Mouse (Mus musculus): ENCODE measurements around the gene Olfr146. TPM values are rescaled to one million over a fixed set of nuclear protein-coding genes. Genes with fewer than 3 reads are reported as not detected.

Gene Olfr146
- not detected for total RNA-seq (2023)

GRCm38 (mm10) chr9:39023277-39023676, at the start of gene Olfr146:
Gene Olfr146, minus strand, starts transcription at chr9:39023377.

GRCm38 (mm10) chr9:39064851-39065250, 41.7 kb upstream of the Olfr146 start, which contains the start of gene Olfr937:
Gene Olfr937, minus strand, starts transcription at chr9:39064951.

GRCm38 (mm10) chr9:38999583-38999982, 23.6 kb downstream of the Olfr146 start, which contains the start of gene Olfr935:
Gene Olfr935, minus strand, starts transcription at chr9:38999683.

GRCm38 (mm10) chr9:38988215-38988614, 35.0 kb downstream of the Olfr146 start, which contains the start of gene Olfr934:
Gene Olfr934, minus strand, starts transcription at chr9:38988315.

GRCm38 (mm10) chr9:38972013-38972412, 51.2 kb downstream of the Olfr146 start, which contains the start of gene Olfr933:
Gene Olfr933, plus strand, starts transcription at chr9:38972313.

Other genes starting within 250 kb of the Olfr146 start
- not detected for gene Olfr922, start 208.8 kb downstream of the Olfr146 start, total RNA-seq (2023)
- not detected for gene Olfr923, start 196.8 kb downstream of the Olfr146 start, total RNA-seq (2023)
- gene Olfr924, start 178.9 kb downstream of the Olfr146 start, total RNA-seq (2023): not detected
- not detected for gene Olfr26, start 168.3 kb downstream of the Olfr146 start, total RNA-seq (2023)
- gene Olfr926, start 146.3 kb downstream of the Olfr146 start, total RNA-seq (2023): not detected
- not detected for gene Olfr930, start 93.6 kb downstream of the Olfr146 start, total RNA-seq (2023)
- not detected for gene Olfr933, start 51.1 kb downstream of the Olfr146 start, total RNA-seq (2023)
- gene Olfr934, start 35.1 kb downstream of the Olfr146 start, total RNA-seq (2023): not detected
- not detected for gene Olfr935, start 23.7 kb downstream of the Olfr146 start, total RNA-seq (2023)
- not detected for gene Olfr937, start 41.6 kb upstream of the Olfr146 start, total RNA-seq (2023)
- not detected for gene Olfr938, start 55.5 kb upstream of the Olfr146 start, total RNA-seq (2023)
- gene Olfr27, start 104.8 kb upstream of the Olfr146 start, total RNA-seq (2023): not detected
- gene Olfr943, start 142.9 kb upstream of the Olfr146 start, total RNA-seq (2023): not detected
- not detected for gene Olfr944, start 178.5 kb upstream of the Olfr146 start, total RNA-seq (2023)
- gene Olfr1537, start 226.6 kb upstream of the Olfr146 start, total RNA-seq (2023): not detected

All from T-cell, adult 66 days (primary cell).